Mouse (Mus musculus): ENCODE results near the gene Kidins220. TPM values are rescaled to one million over a fixed set of nuclear protein-coding genes. Genes with fewer than 3 reads are reported as not detected.

Kidins220 gene
- polyA plus RNA-seq, 1 experiment from 2014 or later = 23.7 TPM

- no peak for ATAC-seq (replicated peaks; ENCODE audit: low FRiP score)
- H3K4me3 ChIP-seq (ENCODE audit: low read depth, low read length) = no peak overlapping the region
- no peak for DNase-seq (ENCODE audit: low spot score)
- H3K4me2 ChIP-seq = no peak overlapping the region
- H3K9me3 ChIP-seq (ENCODE audit: control insufficient read depth, low read length) = no peaks in the 10 kb centered on the region
- 88% methylated on average over 3 of the region's 3 CpGs for WGBS
- H3K4me1 ChIP-seq (replicated peaks; ENCODE audit: control insufficient read depth, insufficient read depth, low read length) = peaks cover 14% of the 10 kb centered on the region; the same call in 1 of the 2 replicates
- H3K27ac ChIP-seq (ENCODE audit: low read depth, low read length) = no peak overlapping the region
- H3K27me3 ChIP-seq (replicated peaks; ENCODE audit: control insufficient read depth, insufficient read depth, low read length) = no peaks in the 10 kb centered on the region
- no peaks in the 10 kb centered on the region; the same call in 1 of the 2 replicates for H3K36me3 ChIP-seq (ENCODE audit: control insufficient read depth, insufficient read depth, low read length)
- no peak overlapping the region for H3K9ac ChIP-seq (ENCODE audit: low read depth, low read length)
Observed at GRCm38 (mm10) chr12:24933996-24934395, 40.7 kb upstream of the Kidins220 start.

DNA sequence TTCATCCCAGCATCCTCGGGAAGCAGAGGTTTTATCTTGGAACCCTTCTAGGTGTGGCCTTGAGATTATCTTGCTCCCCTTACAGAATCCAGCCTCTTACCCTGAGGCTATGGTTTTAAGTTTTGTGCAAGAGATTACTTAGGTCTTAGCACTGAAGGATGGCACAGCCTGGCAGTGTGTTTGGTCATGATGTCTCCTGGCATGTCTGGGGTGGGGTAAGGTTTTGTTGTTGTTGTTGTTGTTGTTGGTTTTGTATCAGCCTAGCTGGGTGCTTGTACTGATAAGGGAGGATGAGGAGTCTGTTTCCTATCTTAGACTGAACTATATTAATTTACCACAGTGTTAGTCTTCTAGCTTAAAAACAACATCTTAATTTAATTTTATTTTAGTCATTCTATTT is 38.4 kb upstream of the Kidins220 start:
- H3K27me3 ChIP-seq (replicated peaks; ENCODE audit: control insufficient read depth, insufficient read depth, low read length) = no peaks in the 10 kb centered on the region
- no peaks in the 10 kb centered on the region; the same call in 1 of the 2 replicates for H3K36me3 ChIP-seq (ENCODE audit: control insufficient read depth, insufficient read depth, low read length)
- ATAC-seq (replicated peaks; ENCODE audit: low FRiP score) (no peak), DNase-seq (ENCODE audit: low spot score) (no peak)
- H3K4me3 ChIP-seq (ENCODE audit: low read depth, low read length) = no peak overlapping the region
- WGBS = 36% methylated on average over 1 of the region's 1 CpGs
- no peak overlapping the region for H3K4me2 ChIP-seq
- H3K9ac ChIP-seq (ENCODE audit: low read depth, low read length) = no peak overlapping the region
- H3K4me1 ChIP-seq (replicated peaks; ENCODE audit: control insufficient read depth, insufficient read depth, low read length) = peaks cover 6% of the 10 kb centered on the region; the same call in 1 of the 2 replicates
- H3K27ac ChIP-seq (ENCODE audit: low read depth, low read length) = no peak overlapping the region
- H3K9me3 ChIP-seq (ENCODE audit: control insufficient read depth, low read length) = no peaks in the 10 kb centered on the region

DNA sequence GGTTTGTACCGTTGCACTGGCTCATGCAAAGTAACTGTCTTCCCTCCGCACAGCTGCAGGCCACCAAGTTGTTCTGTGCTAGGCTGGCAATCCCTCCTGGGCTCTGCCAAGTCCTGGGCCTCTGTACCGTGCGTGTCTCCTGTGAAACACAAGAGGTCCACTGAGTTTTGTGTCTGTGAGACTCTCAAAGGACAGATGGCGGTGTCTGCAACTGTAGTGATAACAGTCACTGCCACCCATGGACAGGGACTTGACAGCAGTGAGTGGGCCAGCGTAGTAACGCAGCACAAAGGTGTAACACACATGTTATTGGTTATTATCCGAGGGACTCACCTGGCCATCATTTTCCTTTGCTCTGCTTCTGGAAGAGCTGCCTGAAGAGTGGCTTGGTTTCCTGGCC is 35.4 kb upstream of the Kidins220 start:
- Histone ChIP-seq H3K9ac (ENCODE audit: low read depth, low read length) (no peak overlapping the region), H3K4me2 (no peak overlapping the region), H3K9me3 (ENCODE audit: control insufficient read depth, low read length) (no peaks in the 10 kb centered on the region), H3K27ac (ENCODE audit: low read depth, low read length) (no peak overlapping the region), H3K4me1 (replicated peaks; ENCODE audit: control insufficient read depth, insufficient read depth, low read length) (peaks cover 19% of the 10 kb centered on the region), H3K27me3 (replicated peaks; ENCODE audit: control insufficient read depth, insufficient read depth, low read length) (no peaks in the 10 kb centered on the region), H3K4me3 (ENCODE audit: low read depth, low read length) (no peak overlapping the region), H3K36me3 (ENCODE audit: control insufficient read depth, insufficient read depth, low read length) (peaks cover 3% of the 10 kb centered on the region)
- 77% methylated on average over 8 of the region's 8 CpGs for WGBS
- ATAC-seq (replicated peaks; ENCODE audit: low FRiP score) (no peak), DNase-seq (ENCODE audit: low spot score) (no peak)

DNA sequence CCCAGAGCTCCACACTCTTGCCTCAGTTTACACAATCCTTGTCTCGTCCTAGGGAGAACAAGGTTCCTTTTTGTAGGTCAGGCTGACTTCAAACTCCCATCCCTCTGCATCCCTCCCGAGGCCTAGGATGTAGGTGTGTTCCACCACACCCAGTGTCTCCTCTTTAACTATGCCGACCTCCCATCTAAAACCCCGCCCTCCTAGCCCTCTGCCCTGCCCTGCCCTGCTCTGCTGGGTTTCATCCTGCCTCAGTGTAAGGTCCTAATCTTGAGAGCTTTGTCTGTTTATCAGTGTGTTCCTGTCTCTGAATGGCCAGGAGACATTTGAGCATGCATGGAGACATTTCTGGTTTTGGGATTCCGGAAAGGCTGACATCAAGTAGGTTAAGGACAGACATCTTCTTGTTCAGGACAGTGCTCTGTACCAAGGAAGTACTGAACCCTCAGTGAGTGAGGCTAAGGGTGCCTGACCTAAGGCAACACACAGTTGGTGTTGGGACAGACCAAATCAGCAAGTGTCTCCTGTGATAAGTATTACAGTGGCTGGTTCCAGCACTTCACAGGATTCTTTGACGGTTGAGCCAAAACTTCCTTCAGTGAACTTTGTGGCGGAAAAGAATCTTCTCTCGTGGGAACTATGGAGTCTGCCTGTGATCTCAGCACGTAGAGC is 32.0 kb upstream of the Kidins220 start:
- H3K4me2 ChIP-seq = no peak overlapping the region

GRCm38 (mm10) chr12:24943427-24943826 is 31.3 kb upstream of the Kidins220 start:
- Histone ChIP-seq H3K4me1 (replicated peaks; ENCODE audit: control insufficient read depth, insufficient read depth, low read length) (peaks cover 14% of the 10 kb centered on the region), H3K4me3 (ENCODE audit: low read depth, low read length) (no peak overlapping the region), H3K27me3 (replicated peaks; ENCODE audit: control insufficient read depth, insufficient read depth, low read length) (no peaks in the 10 kb centered on the region), H3K27ac (ENCODE audit: low read depth, low read length) (peak overlapping the region; percentile 32; the same call in 1 of the 2 replicates), H3K9me3 (ENCODE audit: control insufficient read depth, low read length) (no peaks in the 10 kb centered on the region), H3K4me2 (no peak overlapping the region), H3K36me3 (ENCODE audit: control insufficient read depth, insufficient read depth, low read length) (peaks cover 3% of the 10 kb centered on the region), H3K9ac (ENCODE audit: low read depth, low read length) (peak overlapping the region; percentile 25; the same call in 1 of the 2 replicates)
- DNase-seq (ENCODE audit: low spot score) = no peak
- ATAC-seq (replicated peaks; ENCODE audit: low FRiP score) = peak; percentile 54
- whole genome bisulfite sequencing = 78% methylated on average over 4 of the region's 4 CpGs

More for the DNA sequence above, 32.0 kb upstream of the Kidins220 start:
- Histone ChIP-seq H3K9me3 (ENCODE audit: control insufficient read depth, low read length) (no peaks in the 10 kb centered on the region), H3K36me3 (ENCODE audit: control insufficient read depth, insufficient read depth, low read length) (peaks cover 3% of the 10 kb centered on the region), H3K4me1 (replicated peaks; ENCODE audit: control insufficient read depth, insufficient read depth, low read length) (peaks cover 14% of the 10 kb centered on the region), H3K27me3 (replicated peaks; ENCODE audit: control insufficient read depth, insufficient read depth, low read length) (no peaks in the 10 kb centered on the region), H3K9ac (ENCODE audit: low read depth, low read length) (peak overlapping the region; percentile 25; the same call in 1 of the 2 replicates), H3K27ac (ENCODE audit: low read depth, low read length) (peak overlapping the region; percentile 32; the same call in 1 of the 2 replicates), H3K4me3 (ENCODE audit: low read depth, low read length) (no peak overlapping the region)
- ATAC-seq (replicated peaks; ENCODE audit: low FRiP score) = peak; percentile 84
- 69% methylated on average over 9 of the region's 9 CpGs for WGBS
- no peak for DNase-seq (ENCODE audit: low spot score)

DNA sequence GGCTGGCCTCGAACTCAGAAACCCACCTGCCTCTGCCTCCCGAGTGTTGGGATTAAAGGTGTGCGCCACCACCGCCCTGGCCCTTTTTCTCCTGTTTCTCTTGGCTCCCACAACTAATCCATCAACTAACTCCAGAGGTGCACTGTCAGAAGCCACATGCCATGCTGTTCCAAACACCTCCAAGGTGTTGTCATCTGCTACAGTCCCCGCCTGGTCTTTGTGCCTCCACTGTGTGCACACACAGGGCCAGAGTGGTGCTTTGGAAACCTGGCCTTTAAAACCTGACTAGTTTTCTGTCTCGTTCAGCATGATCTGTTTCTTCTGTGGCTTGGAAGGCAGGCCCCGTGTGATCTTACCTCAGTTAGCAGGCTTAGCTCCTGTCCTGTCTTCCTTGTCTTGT is 30.1 kb upstream of the Kidins220 start:
- no peak for ATAC-seq (replicated peaks; ENCODE audit: low FRiP score)

DNA sequence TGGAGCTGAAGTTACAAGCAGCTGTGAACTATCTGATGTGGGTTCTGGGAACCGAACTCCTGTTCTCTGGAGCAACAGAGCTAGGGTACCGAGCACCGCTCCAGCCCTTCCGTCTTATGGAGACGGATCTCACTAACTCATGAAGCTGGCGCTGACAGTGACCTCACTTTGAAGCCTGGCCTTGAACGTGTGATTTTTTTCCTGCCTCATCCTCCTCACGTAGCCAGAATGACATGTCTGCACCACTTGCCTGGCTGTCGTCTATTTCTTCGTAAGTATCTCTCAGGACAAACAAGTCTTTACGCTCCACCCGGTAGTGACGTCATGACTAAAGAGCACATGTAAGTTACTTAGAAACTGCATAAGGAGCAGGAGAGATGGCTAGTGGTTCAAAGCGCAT is 27.7 kb upstream of the Kidins220 start:
- no peaks in the 10 kb centered on the region for H3K27me3 ChIP-seq (replicated peaks; ENCODE audit: control insufficient read depth, insufficient read depth, low read length)
- H3K4me2 ChIP-seq = no peak overlapping the region
- no peaks in the 10 kb centered on the region for H3K9me3 ChIP-seq (ENCODE audit: control insufficient read depth, low read length)
- WGBS = 88% methylated on average over 14 of the region's 14 CpGs
- ATAC-seq (replicated peaks; ENCODE audit: low FRiP score) = no peak
- no peak overlapping the region for H3K27ac ChIP-seq (ENCODE audit: low read depth, low read length)
- peaks cover 13% of the 10 kb centered on the region for H3K4me1 ChIP-seq (replicated peaks; ENCODE audit: control insufficient read depth, insufficient read depth, low read length)
- no peak overlapping the region for H3K9ac ChIP-seq (ENCODE audit: low read depth, low read length)
- H3K36me3 ChIP-seq (ENCODE audit: control insufficient read depth, insufficient read depth, low read length) = peaks cover 3% of the 10 kb centered on the region
- no peak overlapping the region for H3K4me3 ChIP-seq (ENCODE audit: low read depth, low read length)
- DNase-seq (ENCODE audit: low spot score) = no peak

More for the DNA sequence above, 30.1 kb upstream of the Kidins220 start:
- 92% methylated on average over 7 of the region's 7 CpGs for WGBS
- Histone ChIP-seq H3K4me3 (ENCODE audit: low read depth, low read length) (no peak overlapping the region), H3K4me1 (replicated peaks; ENCODE audit: control insufficient read depth, insufficient read depth, low read length) (peaks cover 14% of the 10 kb centered on the region), H3K27me3 (replicated peaks; ENCODE audit: control insufficient read depth, insufficient read depth, low read length) (no peaks in the 10 kb centered on the region), H3K27ac (ENCODE audit: low read depth, low read length) (no peak overlapping the region), H3K4me2 (no peak overlapping the region), H3K9ac (ENCODE audit: low read depth, low read length) (no peak overlapping the region), H3K36me3 (ENCODE audit: control insufficient read depth, insufficient read depth, low read length) (peaks cover 3% of the 10 kb centered on the region), H3K9me3 (ENCODE audit: control insufficient read depth, low read length) (no peaks in the 10 kb centered on the region)
- no peak for DNase-seq (ENCODE audit: low spot score)

- DNase-seq (ENCODE audit: low spot score) (no peak), ATAC-seq (replicated peaks; ENCODE audit: low FRiP score) (no peak)
- peaks cover 2% of the 10 kb centered on the region; the same call in 1 of the 2 replicates for H3K4me1 ChIP-seq (replicated peaks; ENCODE audit: control insufficient read depth, insufficient read depth, low read length)
- H3K27me3 ChIP-seq (replicated peaks; ENCODE audit: control insufficient read depth, insufficient read depth, low read length) = no peaks in the 10 kb centered on the region
- no peak overlapping the region for H3K27ac ChIP-seq (ENCODE audit: low read depth, low read length)
- H3K4me2 ChIP-seq = no peak overlapping the region
- H3K9me3 ChIP-seq (ENCODE audit: control insufficient read depth, low read length) = no peaks in the 10 kb centered on the region
- no peaks in the 10 kb centered on the region for H3K36me3 ChIP-seq (ENCODE audit: control insufficient read depth, insufficient read depth, low read length)
- H3K9ac ChIP-seq (ENCODE audit: low read depth, low read length) = no peak overlapping the region
- H3K4me3 ChIP-seq (ENCODE audit: low read depth, low read length) = no peak overlapping the region
- 60% methylated on average over 3 of the region's 3 CpGs for WGBS
Observed at GRCm38 (mm10) chr12:24948344-24948743, 26.4 kb upstream of the Kidins220 start.

Measured in liver, embryonic 11.5 days (tissue).